Mouse (Mus musculus) activated CD4-positive, CD25-positive, alpha-beta regulatory T cell, adult 4 months (primary cell): Measurements from ENCODE around the gene Timeless. TPM values are rescaled to one million over a fixed set of nuclear protein-coding genes. Genes with fewer than 3 reads are reported as not detected.

ENCODE experiments used
- ATAC-seq: one replicate; pipeline ENCODE4 v1.8.0; 2017
- polyA plus RNA-seq, 2 experiments: library from polyadenylated mRNA; unstranded; fragments of 100-300 nt; shearing (Covaris generic); gene quantifications; one replicate each; pipeline ENCODE4 v1.2.1; 2017

The Timeless gene
- polyA plus RNA-seq, 2 experiments from 2014 or later, result 23.7 to 35.9 TPM

DNA sequence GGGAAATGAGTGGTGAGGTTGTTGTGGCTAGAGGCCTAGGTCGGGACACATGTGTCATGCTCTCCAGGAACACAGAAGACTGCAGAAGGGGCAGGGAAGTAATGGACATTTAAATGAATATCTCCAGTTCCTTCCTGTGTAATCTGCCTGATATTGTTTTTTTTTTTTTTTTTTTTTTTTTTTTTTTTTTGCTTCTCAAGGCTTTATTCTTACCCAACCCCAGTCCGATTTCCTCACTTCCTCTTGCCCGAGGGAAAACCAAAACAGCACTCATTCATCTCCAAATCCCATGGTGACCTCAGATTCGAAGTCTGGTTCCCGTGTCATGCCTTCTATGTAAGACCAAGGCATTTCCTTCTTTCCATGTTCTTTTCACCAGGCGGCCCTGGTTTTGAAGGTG, 66.4 kb downstream of the Timeless start:
- no peak for ATAC-seq

DNA sequence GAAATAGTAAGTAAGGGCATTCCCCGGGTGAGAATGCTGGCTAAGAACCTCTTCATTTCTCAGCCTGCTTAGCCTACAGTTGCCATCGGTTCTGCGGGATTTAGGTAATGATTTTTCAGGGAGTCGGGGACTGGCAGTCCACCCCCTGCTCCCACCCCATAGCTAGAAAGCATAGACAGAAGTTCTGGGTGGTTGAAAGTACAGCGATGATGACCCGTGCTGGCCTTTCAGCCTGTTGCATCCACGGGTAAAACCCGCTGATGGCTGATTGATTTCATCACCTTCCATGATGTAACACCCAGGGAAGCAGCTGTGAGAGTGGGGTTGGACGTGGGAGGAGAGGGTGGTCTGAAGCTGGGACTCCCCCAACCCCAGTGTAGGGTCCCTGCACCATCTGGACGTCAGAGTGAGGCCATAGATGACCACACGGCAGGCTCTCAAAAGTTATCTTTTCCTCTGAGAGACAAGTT, 66.9 kb downstream of the Timeless start, which contains the start of gene Il23a:
Gene Il23a, minus strand, starts transcription at position 51 of the 470 bp plus-strand sequence.
- ATAC-seq, result no peak

DNA sequence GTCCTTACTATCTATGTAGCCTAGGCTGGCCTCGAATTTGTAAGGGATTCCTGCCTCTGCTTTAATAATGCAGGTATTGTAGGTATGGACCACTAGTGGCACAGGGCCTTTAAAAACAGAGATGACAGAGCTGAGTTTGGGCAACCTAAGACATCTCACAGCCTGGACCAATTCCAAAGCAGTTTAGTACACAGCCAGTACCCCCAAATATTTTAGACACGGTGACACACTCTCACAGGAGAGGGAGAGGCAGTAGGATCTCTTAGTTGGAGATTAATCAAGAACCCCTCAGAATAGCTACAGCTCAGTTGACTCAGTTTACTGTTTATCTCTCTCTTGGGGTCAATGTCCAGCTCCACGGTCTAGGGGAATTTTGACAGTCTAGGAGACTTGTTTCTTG, 70.5 kb downstream of the Timeless start:
- no peak for ATAC-seq

Other genes starting within 250 kb of the Timeless start
- gene Hsd17b6, start 224.5 kb upstream of the Timeless start, polyA plus RNA-seq, result not detected
- gene Prim1, start 216.9 kb upstream of the Timeless start, polyA plus RNA-seq, result 10 to 100 TPM; 26.5 to 37.8 TPM
- 1,000 to 10,000 TPM; 1,124 to 1,330 TPM for gene Naca, start 196.5 kb upstream of the Timeless start, polyA plus RNA-seq
- 100 to 1,000 TPM; 194 to 285 TPM for gene Ptges3, start 173.1 kb upstream of the Timeless start, polyA plus RNA-seq
- gene Atp5b, start 148.8 kb upstream of the Timeless start, polyA plus RNA-seq, result 100 to 1,000 TPM; 413 to 469 TPM
- 10 to 100 TPM; 44.1 to 53.3 TPM for gene Baz2a, start 140.5 kb upstream of the Timeless start, polyA plus RNA-seq
- 10 to 100 TPM; 20.9 to 25.0 TPM for gene Rbms2, start 51.8 kb upstream of the Timeless start, polyA plus RNA-seq
- under 1 TPM in 1 of 2 experiments, not detected in 1; 0.26 TPM for gene Gls2, start 37.6 kb upstream of the Timeless start, polyA plus RNA-seq
- gene Spryd4, start 20.3 kb upstream of the Timeless start, polyA plus RNA-seq, result 10 to 100 TPM; 13.3 to 15.6 TPM
- not detected for gene Mip, start 6.2 kb upstream of the Timeless start, polyA plus RNA-seq
- gene Apon, start 22.0 kb downstream of the Timeless start, polyA plus RNA-seq, result not detected
- gene Apof, start 36.6 kb downstream of the Timeless start, polyA plus RNA-seq, result not detected
- gene Stat2, start 38.5 kb downstream of the Timeless start, polyA plus RNA-seq, result 10 to 100 TPM; 45.6 to 66.1 TPM
- not detected for gene Il23a, start 66.7 kb downstream of the Timeless start, polyA plus RNA-seq
- 10 to 100 TPM; 18.9 to 21.1 TPM for gene Pan2, start 71.3 kb downstream of the Timeless start, polyA plus RNA-seq
- gene Cnpy2, start 90.4 kb downstream of the Timeless start, polyA plus RNA-seq, result 100 to 1,000 TPM in 1 of 2 experiments, 10 to 100 TPM in 1; 96.7 to 115 TPM
- 100 to 1,000 TPM; 145 to 149 TPM for gene Cs, start 105.7 kb downstream of the Timeless start, polyA plus RNA-seq
- gene Coq10a, start 136.9 kb downstream of the Timeless start, polyA plus RNA-seq, result 10 to 100 TPM; 14.3 to 20.3 TPM
- gene Ankrd52, start 145.1 kb downstream of the Timeless start, polyA plus RNA-seq, result 1 to 10 TPM; 2.6 to 4.5 TPM
- gene Slc39a5, start 169.2 kb downstream of the Timeless start, polyA plus RNA-seq, result not detected
- gene Nabp2, start 179.4 kb downstream of the Timeless start, polyA plus RNA-seq, result 10 to 100 TPM; 75.0 to 81.0 TPM
- 10 to 100 TPM; 26.1 to 39.3 TPM for gene Rnf41, start 179.6 kb downstream of the Timeless start, polyA plus RNA-seq
- 10 to 100 TPM; 53.8 to 54.8 TPM for gene Smarcc2, start 227.2 kb downstream of the Timeless start, polyA plus RNA-seq